Mouse (Mus musculus) gastrocnemius, postnatal 36 days (tissue): ENCODE data around the gene Morn1. TPM values are rescaled to one million over a fixed set of nuclear protein-coding genes. Genes with fewer than 3 reads are reported as not detected.

Experiments used
- DNase-seq, 2 experiments: peaks; one replicate each; pipeline ENCODE4 v3.0.0; 2022
- intact Hi-C: fragments of 180-260 bp; cut with DNase I; formaldehyde crosslinking; loops from one replicate; pipeline ENCODE4 v1.15.1; 2025
- total RNA-seq, 2 experiments: library from RNA; stranded (reverse); gene quantifications; 2 replicates each; pipeline ENCODE4 v1.2.3; 2021

Gene Morn1
- total RNA-seq, 2 experiments from 2014 or later: 1.5 to 1.8 TPM

GRCm38 (mm10) chr4:155151221-155151788 lies 64.9 kb downstream of the Morn1 start:
- intact Hi-C loops: no loop called here
- DNase-seq: no peak

- DNase-seq: no peak
- intact Hi-C loops: no loop called here
Observed at GRCm38 (mm10) chr4:155151845-155152244, 65.5 kb downstream of the Morn1 start.

- intact Hi-C loops: no loop called here
- DNase-seq: no peak
Observed at GRCm38 (mm10) chr4:155152476-155152875, 66.1 kb downstream of the Morn1 start.

- intact Hi-C loops: no loop called here
- no peak for DNase-seq
Observed at GRCm38 (mm10) chr4:155153389-155154072, 67.2 kb downstream of the Morn1 start.

GRCm38 (mm10) chr4:155154986-155155385 lies 68.6 kb downstream of the Morn1 start:
- DNase-seq: peak; percentile 47 to 50
- intact Hi-C loops: loop anchor here (1.0 kb wide), 1 partner anchor 35 kb away; no protein-coding TSS in a partner anchor

GRCm38 (mm10) chr4:155156734-155157133 lies 70.4 kb downstream of the Morn1 start:
- no peak for DNase-seq
- intact Hi-C loops: no loop called here

GRCm38 (mm10) chr4:155157871-155158542 lies 71.6 kb downstream of the Morn1 start:
- intact Hi-C loops: no loop called here
- no peak for DNase-seq

GRCm38 (mm10) chr4:155158543-155158917 lies 72.2 kb downstream of the Morn1 start:
- no peak for DNase-seq
- intact Hi-C loops: no loop called here

GRCm38 (mm10) chr4:155162433-155163319 lies 76.3 kb downstream of the Morn1 start:
- intact Hi-C loops: no loop called here
- no peak for DNase-seq

GRCm38 (mm10) chr4:155163320-155163651 lies 76.9 kb downstream of the Morn1 start:
- no peak for DNase-seq
- intact Hi-C loops: no loop called here

GRCm38 (mm10) chr4:155163685-155164084 lies 77.3 kb downstream of the Morn1 start:
- no peak for DNase-seq
- intact Hi-C loops: no loop called here

- intact Hi-C loops: no loop called here
- peak in 1 of 2 experiments; percentile 71 for DNase-seq
Observed at GRCm38 (mm10) chr4:155164550-155164949, 78.2 kb downstream of the Morn1 start.

GRCm38 (mm10) chr4:155165861-155166260 lies 79.5 kb downstream of the Morn1 start:
- no peak for DNase-seq
- intact Hi-C loops: no loop called here

- DNase-seq: no peak
- intact Hi-C loops: no loop called here
Observed at GRCm38 (mm10) chr4:155168835-155169252, 82.5 kb downstream of the Morn1 start.

- intact Hi-C loops: no loop called here
- no peak for DNase-seq
Observed at GRCm38 (mm10) chr4:155170614-155171212, 84.3 kb downstream of the Morn1 start.

- intact Hi-C loops: no loop called here
- DNase-seq: no peak
Observed at GRCm38 (mm10) chr4:155171961-155172533, 85.7 kb downstream of the Morn1 start.

GRCm38 (mm10) chr4:155172909-155173821 lies 86.8 kb downstream of the Morn1 start:
- DNase-seq: peak; percentile 84 to 93
- intact Hi-C loops: no loop called here

- intact Hi-C loops: no loop called here
Observed at GRCm38 (mm10) chr4:155173822-155174785, 87.7 kb downstream of the Morn1 start.

More at GRCm38 (mm10) chr4:155173822-155174785, 87.7 kb downstream of the Morn1 start:
- DNase-seq: no peak
